Mouse (Mus musculus) testis, postnatal 10 days (tissue): Measurements from ENCODE around the gene Gimap5.

ENCODE experiments used
- DNase-seq: peaks from one replicate; pipeline ENCODE4 v3.0.0; 2021; ENCODE audit warnings: low spot score

The Gimap5 gene

DNA sequence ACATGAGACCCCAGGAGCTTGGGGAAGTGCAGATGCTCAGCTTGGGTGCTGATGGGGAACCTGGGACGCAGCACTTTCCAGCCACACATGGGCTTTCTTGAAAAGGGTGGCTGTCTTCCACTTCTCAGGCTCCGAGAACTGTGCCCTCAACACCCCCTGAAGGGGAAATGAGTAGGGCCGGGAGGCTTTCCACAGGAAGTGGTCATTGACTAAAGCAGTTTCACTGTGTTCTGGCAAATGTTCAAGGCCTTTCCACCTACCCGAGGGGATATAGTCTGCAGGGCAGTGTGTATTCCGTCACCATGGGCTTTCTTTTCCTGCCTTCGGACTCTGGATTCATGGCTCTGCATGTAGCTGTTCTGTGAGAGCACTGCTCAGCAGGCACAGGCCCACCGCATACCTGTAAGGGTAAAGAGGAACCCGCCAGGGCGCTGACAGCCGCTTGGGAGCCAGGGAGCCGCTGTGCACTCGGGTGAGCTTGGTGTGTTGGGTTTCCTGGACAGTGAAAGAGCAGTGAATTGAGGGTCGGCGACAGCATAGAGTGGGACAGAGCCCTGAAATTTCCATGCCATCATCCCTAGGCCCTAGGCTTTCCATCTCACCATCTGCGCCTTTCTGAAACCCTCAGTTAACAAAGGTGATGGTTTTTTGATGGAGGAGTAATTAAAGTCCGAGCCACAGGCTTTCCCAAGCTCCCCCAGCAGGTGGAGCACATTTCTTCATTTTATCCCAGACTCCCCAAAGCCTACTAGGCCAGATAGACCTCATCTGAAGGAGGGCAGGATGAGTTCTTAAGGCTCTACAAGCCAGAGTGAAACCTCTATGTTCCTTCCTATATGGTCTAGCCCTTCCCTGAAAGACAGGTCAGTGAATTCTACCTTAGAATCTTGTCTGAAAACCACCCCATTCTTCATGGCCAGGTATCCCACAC, at the start of gene Gimap5:
Gimap5 (plus strand) TSS at position 239 of the 931 bp plus-strand sequence.
- DNase-seq: no peak

GRCm38 (mm10) chr6:48696830-48697554, 49.0 kb upstream of the Gimap5 start:
- DNase-seq: peak; percentile 15

DNA sequence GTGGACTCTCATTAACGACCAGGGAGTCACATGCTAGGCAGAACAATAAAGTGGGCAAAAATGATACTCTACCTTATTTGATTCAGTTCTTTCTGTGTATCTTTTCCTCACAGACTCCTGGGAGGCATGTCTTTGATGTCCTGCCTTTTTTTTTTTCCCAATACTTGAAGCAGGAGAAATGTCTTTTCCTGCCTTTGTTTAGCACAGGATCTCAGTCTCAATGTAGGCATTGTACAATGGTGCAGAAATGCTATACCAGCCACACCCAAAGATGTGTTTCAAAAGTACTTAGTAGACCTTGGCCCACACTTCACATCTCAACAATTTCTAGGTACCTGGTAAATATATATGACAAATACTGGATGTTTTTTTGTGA, 48.5 kb upstream of the Gimap5 start:
- no peak for DNase-seq

DNA sequence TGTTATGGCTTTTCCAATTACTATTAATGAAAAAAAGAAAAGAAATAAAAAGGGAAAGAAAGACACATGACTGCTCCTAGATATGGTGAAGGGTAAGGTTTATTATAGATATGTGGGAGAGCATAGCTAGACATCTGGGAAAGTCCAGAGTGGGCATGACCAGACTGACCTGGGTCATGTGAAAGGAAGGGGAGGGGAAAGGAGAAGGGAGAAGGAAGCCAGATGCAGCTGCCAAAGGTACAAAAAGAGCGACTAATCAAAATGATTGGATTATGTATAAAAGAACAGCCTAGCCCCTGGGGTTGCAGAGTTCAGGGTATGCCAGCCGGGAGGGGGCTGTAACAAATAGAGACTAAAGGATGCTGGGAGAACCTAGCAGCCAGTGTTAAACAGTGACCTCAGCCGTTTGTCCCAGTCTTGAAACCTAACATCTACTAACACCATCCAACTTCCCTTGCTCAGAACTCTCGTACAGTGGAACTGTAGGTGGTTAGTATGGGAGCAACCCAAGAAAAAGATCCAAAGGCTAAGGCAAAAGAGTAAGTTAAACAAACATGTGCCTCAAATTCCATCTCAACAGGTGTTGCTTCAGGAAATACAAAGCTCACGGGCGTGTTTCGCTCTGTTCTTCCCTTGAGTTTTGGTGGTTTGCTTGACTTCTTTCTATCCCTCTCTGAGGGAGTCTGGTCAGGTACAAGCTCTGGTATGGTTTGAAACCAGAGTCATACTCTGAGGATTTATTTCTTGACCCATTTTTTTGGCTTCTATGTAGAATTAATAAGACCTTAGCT, 47.7 kb upstream of the Gimap5 start:
- DNase-seq: no peak

DNA sequence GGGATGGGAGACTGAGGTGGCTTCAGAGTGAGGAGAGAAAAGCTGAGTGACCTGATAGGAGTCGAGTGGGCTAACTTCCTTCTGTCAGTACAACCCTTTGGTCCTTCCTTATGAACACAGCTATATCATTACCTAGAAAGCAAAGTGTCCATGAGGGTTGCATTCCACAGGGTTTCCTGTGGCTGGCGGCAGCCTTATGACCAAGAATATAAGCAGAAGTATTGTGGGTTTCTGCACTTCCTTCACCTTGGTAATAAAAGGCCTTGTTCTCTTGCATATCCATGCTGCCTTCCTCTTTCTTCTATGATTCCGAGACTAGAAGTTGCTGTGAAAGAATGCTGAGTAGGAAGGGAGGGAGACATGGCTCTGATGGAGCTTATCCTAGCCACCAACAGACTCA, 47.1 kb upstream of the Gimap5 start:
- peak; percentile 11 for DNase-seq

DNA sequence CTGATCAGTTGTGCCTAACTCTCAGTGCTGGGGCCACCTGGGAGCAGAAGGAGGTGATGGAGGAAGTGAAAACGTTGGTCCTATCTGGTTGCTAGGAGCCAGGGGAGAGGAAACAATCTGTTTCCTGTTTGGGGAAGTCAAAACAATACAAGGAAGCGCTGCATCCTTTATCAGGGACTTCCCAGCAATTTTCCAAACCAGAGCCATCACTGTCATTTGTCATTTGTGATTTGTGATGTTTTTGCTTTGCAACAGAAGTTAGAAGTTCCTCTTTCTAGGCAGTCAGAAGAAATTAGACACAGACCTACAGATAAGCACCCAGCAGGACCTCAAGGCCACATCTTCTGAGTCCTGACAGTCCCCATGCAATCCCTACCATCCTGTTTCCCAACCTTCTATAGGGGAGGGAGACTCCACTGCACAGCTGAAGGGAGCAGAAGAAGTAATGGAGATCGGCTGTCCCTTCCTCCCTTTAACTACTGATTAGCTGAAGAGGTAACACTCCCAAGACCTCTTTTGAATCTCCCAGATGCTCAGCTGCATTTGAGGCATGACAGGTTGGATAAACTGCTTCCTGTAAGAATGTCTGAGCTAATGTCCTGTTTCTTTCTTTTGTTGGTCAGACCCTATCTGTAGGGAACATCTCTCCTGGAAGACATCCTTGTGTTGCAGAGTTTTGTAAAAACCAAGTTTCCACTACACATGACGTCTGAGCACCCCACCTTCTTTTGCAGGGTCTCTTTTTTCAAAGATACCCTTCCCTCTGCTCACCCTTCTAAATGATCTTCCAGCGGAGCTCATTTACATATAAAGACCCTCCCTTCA, 45.5 kb upstream of the Gimap5 start:
- no peak for DNase-seq

DNA sequence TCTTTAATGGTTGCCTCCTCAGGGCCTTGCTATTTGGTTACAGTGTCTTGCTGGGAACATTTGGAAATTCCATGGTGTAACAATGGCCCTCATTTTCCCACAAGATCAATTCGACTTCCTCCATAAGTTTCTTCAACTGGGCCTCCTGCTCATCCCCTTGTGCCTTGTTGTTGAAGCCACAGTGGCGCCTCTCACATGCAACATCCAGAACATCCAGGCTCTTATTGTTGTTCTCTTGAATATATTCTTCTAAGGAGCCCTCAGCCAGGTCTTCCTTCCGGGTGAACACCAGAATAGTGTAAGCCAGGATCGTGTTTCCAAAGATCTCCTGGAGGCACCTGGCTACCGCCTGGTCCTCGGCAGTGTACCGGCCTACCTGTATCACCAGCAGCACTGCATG, 43.9 kb upstream of the Gimap5 start:
- no peak for DNase-seq

- no peak for DNase-seq
Measured at GRCm38 (mm10) chr6:48702601-48703000, 43.4 kb upstream of the Gimap5 start.

DNA sequence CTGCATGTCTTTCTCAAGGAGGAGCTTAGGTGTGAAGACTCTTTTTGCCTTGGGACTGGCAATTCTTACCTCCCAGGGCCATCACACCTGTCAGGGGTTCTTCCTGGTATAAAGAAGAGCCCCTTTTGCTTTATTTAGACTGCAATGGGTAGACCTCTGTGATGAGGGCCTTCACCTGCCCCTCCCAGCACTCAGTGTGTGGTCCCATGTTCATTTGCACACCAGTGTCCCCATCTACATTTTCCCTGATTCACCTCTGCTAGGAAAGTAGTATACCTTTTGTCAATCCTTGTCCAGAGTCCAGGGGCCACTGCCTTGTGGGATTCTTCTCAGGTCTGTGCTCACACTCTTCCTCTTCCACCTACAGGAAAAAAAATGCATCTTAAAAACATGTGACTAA, 41.9 kb upstream of the Gimap5 start:
- DNase-seq: no peak

DNA sequence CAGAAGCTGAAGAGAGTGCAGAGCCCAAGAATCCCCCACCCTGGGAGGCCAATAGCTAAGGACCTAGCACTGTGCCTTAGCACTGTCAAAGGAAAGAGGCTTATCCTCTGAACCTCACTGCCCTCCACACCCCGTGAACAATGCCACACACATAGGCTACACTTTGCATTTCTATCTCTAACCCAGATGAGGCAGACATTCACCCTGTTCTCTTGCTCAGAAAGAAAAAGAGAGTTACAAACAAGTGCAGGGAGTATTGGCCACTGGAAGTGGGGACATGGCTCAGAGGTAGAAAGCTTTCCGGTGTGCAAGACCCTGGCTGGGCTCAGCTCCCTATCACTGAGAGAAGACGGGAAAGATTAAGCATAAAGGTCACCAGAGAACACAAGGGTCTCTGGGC, 39.9 kb upstream of the Gimap5 start:
- DNase-seq: no peak

- DNase-seq: no peak
Measured at GRCm38 (mm10) chr6:48718455-48718854, 27.5 kb upstream of the Gimap5 start, which contains the start of the genes Gm28053 and Gimap7. Gene Gm28053 (plus strand): TSS chr6:48718607. Gene Gimap7 (plus strand): TSS chr6:48718621.

DNA sequence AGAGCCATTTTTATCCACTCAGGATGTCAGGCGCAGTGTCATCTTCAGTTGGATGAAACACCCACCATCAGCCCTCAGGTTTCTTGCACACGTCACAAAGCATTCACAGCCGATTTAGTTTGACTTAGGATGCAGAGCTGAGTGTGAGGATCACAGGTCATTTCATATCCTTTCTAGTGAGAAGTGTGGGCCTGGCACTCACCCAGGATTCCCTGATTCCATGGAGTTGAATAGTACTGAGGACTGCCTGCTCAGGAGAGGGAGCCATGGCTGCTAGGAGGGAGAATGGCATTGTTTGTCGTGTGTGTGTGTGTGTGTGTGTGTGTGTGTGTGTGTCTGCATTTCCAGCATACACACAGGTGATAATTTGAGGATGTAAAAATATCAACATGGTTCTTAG, 25.7 kb upstream of the Gimap5 start:
- no peak for DNase-seq

GRCm38 (mm10) chr6:48723468-48723867, 22.5 kb upstream of the Gimap5 start:
- DNase-seq: no peak

- DNase-seq: no peak
Measured at GRCm38 (mm10) chr6:48725476-48725875, 20.5 kb upstream of the Gimap5 start.

DNA sequence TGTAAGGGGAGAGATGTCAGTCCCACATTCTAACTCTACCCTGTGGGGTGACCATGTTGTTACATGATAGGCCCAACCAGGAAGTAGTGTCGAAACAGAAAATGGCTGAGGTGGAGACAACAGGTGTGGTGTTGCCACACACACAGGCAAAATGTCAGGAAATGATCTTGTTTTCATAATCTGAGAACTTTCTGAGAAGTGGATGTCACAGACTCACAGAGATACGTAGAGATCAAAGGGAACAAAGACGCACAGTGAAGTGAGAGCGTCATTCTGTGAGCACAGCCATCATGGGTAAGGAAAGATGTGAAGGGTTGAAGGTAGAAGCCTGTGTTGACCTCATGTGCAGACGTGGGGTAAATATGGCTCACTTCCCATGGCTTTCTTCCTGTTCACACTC, 18.2 kb upstream of the Gimap5 start:
- DNase-seq: no peak

DNA sequence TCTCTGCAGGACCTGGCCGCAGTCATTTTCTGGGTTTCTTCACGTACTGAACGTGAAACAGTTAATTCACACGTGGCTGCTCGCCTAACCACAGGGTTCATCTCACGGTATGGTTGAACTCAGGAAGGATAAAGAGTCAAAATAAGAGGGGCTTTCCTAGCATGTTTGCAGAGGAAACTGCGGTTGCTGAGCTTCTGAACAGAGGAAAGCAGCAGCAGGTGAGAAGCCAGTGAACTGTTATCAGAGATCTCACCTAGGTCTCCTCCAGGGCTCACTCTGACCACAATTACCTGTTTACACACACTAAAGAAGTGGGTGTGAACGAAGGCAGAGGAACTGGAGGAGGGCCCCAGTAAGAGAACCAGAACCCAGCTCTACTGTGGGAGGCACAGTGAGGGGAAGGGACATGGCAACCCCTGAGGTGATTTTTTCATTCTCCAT, 13.1 kb upstream of the Gimap5 start:
- no peak for DNase-seq

DNA sequence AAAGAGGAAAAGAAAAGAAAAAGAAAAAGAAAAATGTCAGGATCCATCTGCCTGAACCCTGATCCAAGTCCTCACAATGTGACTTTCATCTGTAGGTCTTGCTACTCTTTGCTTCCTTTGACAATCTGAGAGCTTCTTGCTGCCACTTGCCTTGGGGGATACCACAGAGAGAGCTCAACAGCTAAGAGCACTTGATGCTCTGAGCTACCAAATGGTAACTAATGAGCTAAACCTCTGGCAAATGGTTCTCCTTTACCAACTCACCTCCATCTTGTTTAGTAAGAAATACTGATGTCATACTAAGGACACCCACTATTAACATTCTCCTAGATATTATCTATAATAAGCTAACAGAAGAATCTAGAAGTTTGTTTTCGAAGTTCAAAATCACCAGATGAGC, 12.3 kb upstream of the Gimap5 start:
- DNase-seq: no peak

GRCm38 (mm10) chr6:48737053-48737452, 8.9 kb upstream of the Gimap5 start:
- no peak for DNase-seq

DNA sequence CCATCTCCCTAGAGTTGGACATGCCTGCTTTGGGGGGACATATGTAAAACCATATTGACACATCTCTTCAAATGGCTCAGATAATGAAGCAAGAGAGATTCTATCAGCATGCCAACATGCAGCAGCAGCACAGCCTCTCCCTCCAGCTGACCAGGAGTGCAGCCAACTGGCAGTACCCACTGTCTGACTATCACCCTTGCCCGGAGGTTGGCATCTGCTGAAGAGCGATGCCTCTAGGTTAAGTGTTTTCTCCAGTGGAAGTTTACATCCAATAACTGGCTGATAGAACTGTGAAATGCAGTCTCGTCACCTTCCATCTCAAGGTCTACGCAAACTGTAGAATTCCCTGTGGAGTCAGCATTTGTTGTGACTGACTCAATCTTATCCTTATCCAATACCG, 8.3 kb upstream of the Gimap5 start:
- DNase-seq: no peak

- no peak for DNase-seq
Measured at GRCm38 (mm10) chr6:48738961-48739779, 6.8 kb upstream of the Gimap5 start, which contains the start of gene Gimap1. Gene Gimap1 (plus strand): TSS chr6:48739054.

DNA sequence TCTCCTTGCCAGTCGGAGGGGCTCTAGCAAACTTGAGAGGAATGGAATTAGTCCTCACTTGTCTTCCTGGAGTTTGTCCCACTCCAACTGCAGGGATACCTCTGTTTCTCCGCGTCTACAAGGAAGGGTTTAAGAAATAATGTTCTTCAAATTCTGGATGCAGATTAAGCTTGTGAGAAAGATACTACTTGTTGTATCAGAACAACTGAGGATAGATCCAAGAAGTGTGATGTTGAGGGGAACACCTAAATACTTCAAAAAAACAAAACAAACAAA, 6.3 kb upstream of the Gimap5 start:
- no peak for DNase-seq
